In the genomic region with DNA sequence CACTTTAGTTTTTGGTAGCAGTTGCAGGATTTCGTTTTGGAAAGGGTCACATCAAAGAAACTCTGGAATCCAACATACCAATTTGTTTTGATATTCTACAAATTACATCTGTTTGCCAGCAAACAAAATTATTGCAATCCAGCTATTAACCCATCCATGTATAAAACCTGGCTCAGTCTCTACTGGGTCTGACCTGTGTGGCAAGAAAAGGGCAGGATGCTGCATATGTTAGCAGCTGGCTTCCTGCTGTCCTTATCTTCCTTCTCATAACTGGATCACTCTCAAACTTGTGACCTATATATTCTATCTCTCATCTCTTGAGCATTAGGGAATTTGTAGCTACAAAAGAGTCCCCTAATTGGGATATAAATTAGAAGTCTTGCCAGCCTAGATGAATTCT, we compare ENCODE assay signal across 16 mouse cellular contexts.
"Had no signal": no experiment of that assay in that cellular context is flagged by ENCODE, and none has a peak within 500 bp of the region (broad histone marks: within the 10 kb centered on the region; RNA-seq: fewer than 3 reads in every experiment).

No protein-coding gene starts in this region.

- H3K36me3 ChIP-seq: limb, embryonic 15.5 days; liver, embryonic 12.5 days; midbrain, embryonic 10.5 days; midbrain, embryonic 12.5 days; stomach, embryonic 15.5 days had no signal

- H3K27ac ChIP-seq: limb, embryonic 15.5 days; liver, embryonic 12.5 days; liver, embryonic 14.5 days; midbrain, embryonic 10.5 days; midbrain, embryonic 12.5 days; stomach, embryonic 15.5 days; stomach, postnatal 0 days had no signal

- H3K4me2 ChIP-seq: limb, embryonic 15.5 days; liver, embryonic 12.5 days; midbrain, embryonic 12.5 days; stomach, embryonic 15.5 days had no signal

- H3K9ac ChIP-seq: limb, embryonic 15.5 days; liver, embryonic 12.5 days; liver, embryonic 14.5 days; midbrain, embryonic 12.5 days; stomach, embryonic 15.5 days had no signal

- DNase-seq: lung, adult 18-20 months; lung, postnatal 10 days; midbrain, embryonic 14.5 days; right cerebral cortex, postnatal 14 days; thymus, adult 2 months; thymus, postnatal 25 days; thymus, postnatal 4 days had no signal

- H3K4me3 ChIP-seq: limb, embryonic 15.5 days; liver, embryonic 12.5 days; midbrain, embryonic 10.5 days; midbrain, embryonic 12.5 days; myocyte; stomach, embryonic 15.5 days had no signal

- H3K27me3 ChIP-seq: limb, embryonic 15.5 days; liver, embryonic 12.5 days; midbrain, embryonic 12.5 days; stomach, embryonic 15.5 days had no signal

- ATAC-seq: liver, embryonic 12.5 days; midbrain, embryonic 16.5 days had no signal

- H3K9me3 ChIP-seq: limb, embryonic 15.5 days; liver, embryonic 12.5 days; midbrain, embryonic 10.5 days; midbrain, embryonic 12.5 days; stomach, embryonic 15.5 days had no signal

- H3K4me1 ChIP-seq: limb, embryonic 15.5 days; liver, embryonic 12.5 days; midbrain, embryonic 12.5 days; stomach, embryonic 15.5 days had no signal
